Mouse (Mus musculus) layer of hippocampus, adult 2 months (tissue): ENCODE data around the gene Sorcs1. TPM values are rescaled to one million over a fixed set of nuclear protein-coding genes. Genes with fewer than 3 reads are reported as not detected.
A peak's percentile ranks its signal among the peaks of the same experiment; 100 is the strongest.

Experiments
- DNase-seq, 2 experiments: peaks; one replicate each; pipeline ENCODE4 v3.0.0; 2022; ENCODE audit warnings: low spot score in 2 of 2
- H3K27ac ChIP-seq: fragments of 200-600 bp; 2 replicates; pipeline ENCODE4 v1.8.1; 2022
- H3K4me3 ChIP-seq: fragments of 200-600 bp; 2 replicates; pipeline ENCODE4 v1.8.1; 2022; ENCODE audit warnings: mild to moderate bottlenecking
- CTCF ChIP-seq: fragments of 200-600 bp; conservative IDR thresholded peaks from 2 replicates; pipeline ENCODE4 v1.8.1; 2022; ENCODE audit warnings: antibody characterized with exemption, mild to moderate bottlenecking, moderate library complexity
- total RNA-seq, 2 experiments: library from RNA; stranded (reverse); gene quantifications; 2 replicates each; pipeline ENCODE4 v1.2.3; 2021

Gene Sorcs1
- total RNA-seq, 2 experiments from 2014 or later: 9.4 to 9.5 TPM

DNA sequence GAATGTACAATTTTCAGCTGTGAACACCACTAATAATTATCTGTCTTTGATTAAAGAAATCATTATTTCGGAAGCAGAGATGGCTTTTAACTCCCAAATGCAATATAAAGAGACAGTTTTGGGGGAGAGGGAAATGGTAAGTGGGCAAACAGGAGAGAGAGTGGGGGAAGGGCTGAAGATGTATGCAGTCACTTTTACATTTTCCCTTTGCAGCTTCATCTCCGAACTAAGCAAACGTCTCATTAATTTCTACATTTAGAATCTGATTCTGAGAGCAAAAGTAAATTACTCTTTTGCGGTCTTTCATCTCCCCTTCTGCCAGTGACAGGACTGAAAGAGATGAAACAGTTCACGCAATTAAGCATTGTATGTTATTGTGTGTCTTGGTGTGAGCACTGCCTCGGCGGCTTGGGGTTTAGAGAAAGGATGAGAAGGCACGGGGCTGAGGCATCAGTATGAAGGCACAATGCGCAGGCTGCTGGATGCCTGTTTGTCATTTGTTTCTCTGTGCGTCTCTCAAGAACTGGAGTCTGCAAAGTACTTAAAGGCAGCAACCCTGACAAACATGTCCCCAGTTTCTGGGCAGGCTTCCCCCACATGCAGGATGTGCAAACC lies 163.3 kb downstream of the Sorcs1 start:
- no peak for TF ChIP-seq CTCF
- H3K27ac ChIP-seq: peak overlapping the region; percentile 32; the same call in 1 of the 2 replicates
- no peak overlapping the region for H3K4me3 ChIP-seq
- DNase-seq: no peak

DNA sequence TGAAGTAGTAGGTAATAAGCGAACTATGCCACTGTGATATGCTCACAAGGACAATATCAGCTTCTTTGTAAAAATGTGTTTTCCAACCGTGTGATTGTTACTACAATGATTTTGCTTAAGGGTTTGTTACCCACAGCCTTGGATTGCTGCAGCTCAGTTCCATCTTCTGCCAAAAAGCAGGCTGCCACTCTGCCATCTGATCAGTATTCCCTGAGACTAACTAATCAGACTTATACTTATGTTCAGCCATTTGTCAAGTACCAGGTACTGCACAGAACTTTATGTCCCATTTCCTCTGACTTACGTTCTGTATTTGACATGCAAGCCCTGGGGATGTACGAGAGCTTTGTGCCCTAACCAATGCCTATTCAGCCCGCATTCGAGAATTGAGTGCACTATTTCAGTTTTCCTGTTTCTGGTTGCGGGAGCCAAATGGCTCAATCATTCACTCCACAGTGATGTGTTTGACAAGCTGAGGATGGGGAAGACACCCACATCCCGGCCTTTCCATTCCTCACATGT lies 164.1 kb downstream of the Sorcs1 start:
- DNase-seq: no peak
- Histone ChIP-seq H3K27ac (peak overlapping the region; percentile 32; the same call in 1 of the 2 replicates), H3K4me3 (no peak overlapping the region)
- TF ChIP-seq CTCF: no peak

DNA sequence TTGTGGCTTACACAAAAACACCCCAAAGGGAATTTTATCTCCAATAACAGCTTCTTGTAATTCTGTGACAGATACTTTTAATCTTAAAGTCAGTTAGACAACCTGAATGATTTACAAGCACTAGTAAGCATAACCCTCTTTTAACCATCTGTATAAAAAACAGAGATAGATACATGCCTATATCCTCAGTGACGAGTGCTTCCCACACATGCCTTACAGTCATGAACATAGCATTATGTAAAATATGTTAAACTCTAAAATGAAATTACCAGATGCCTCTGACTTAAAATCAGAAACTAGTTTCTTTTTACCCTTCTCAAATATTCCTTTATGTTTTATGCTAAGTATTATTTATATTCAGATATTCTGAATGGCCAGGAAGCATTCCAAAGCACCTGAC lies 175.6 kb downstream of the Sorcs1 start:
- TF ChIP-seq CTCF: no peak
- DNase-seq: no peak
- Histone ChIP-seq H3K27ac (no peak overlapping the region), H3K4me3 (no peak overlapping the region)

DNA sequence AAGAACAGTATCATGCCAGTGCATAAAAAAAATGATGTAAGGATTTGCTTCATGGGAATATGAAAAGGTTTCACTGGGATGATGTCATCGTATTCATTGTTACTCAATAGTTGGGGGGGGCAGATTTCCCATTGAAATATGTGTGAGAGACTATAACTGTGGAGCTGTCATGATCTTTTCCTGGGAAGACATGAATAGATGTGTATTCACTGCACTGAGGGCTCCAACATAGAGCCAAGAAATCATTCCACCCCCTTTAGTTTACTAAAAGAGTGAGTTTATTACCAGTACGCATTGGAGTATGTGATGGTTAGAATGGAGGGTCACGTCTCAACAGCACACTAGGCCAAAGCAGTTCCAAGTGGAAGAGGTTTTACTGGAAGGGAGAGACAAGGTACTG lies 187.3 kb downstream of the Sorcs1 start:
- Histone ChIP-seq H3K27ac (no peak overlapping the region), H3K4me3 (no peak overlapping the region)
- no peak for TF ChIP-seq CTCF
- DNase-seq: no peak

DNA sequence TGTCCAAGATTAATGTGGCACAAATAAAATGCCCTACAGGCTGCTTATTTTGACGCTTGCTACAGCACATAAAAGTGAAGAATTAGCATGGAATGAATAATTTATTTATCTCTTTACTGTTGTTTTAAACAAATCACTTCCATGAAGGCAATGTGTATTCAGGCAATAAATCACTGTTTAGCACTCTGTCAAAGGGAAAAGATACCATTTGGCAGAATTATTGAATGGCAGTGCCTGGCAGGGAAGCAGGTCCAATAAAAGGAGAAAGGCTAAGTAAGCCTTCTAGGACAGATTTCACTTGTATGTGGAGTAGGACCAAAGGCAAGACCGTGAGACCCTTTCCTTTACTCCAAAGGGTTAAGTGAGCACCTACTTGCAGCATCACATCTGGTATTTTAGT lies 187.7 kb downstream of the Sorcs1 start:
- DNase-seq: no peak
- no peak overlapping the region for H3K4me3 ChIP-seq
- no peak for TF ChIP-seq CTCF
- no peak overlapping the region for H3K27ac ChIP-seq

DNA sequence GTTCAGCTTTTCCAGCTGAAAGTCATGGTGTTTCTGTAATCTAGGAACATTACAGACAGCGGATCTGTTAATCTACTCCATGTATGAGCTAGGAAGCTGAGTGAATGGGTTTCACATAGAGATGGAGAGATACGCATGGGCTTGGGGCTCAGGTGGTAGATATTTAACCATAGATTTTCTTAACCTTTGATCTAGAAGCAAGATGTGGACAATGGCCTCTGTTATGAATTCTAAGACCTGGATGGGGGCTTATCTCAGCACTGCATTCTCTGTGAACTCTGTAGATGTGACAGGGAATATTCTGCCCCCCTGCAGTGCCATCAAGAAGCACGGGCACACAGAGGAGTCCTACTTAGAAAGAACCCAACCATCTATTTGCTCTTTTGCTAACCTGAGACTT lies 188.7 kb downstream of the Sorcs1 start:
- Histone ChIP-seq H3K4me3 (no peak overlapping the region), H3K27ac (no peak overlapping the region)
- TF ChIP-seq CTCF: no peak
- DNase-seq: no peak

DNA sequence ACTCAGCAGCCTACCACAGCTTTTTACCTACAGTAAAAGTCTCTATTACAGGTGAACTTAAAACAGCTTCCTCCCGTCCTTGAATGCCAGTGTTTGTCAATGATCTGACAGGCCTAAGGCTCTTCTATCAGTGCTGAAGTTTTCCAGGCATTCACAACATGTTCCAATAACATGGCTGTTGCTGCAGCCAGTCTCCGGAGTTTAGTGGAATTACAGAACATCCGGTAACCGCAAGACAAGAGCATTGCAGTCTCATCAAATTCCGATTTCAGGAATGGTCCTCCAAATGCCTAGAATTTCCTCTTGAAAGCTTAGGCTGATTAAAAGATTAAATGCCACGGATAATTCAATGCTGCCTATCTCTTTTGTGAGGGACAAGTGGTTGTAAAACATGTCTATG lies 190.0 kb downstream of the Sorcs1 start:
- no peak for DNase-seq
- Histone ChIP-seq H3K4me3 (no peak overlapping the region), H3K27ac (no peak overlapping the region)
- TF ChIP-seq CTCF: no peak

DNA sequence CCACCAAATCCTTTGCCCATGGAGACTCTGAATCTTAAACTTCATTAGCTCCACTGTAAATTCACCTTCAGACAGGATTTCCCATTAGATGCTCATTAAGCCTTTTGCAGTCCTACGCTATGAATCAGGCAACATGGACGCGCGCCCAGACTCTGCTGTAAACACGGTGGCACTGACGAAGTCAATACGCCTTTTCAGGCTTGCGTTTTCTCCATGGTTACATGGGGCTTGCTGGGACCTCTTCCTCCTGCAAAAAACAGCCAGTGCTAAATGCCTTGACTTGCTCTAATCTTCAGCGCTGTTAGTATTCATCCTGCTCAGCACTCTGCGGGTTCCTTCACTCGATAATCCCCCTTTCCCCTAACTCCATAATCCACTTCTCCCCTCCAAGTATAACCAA lies 190.7 kb downstream of the Sorcs1 start:
- peak overlapping the region; percentile 20; the same call in 1 of the 2 replicates for H3K4me3 ChIP-seq
- peak; percentile 63 to 84 for DNase-seq
- H3K27ac ChIP-seq: no peak overlapping the region
- TF ChIP-seq CTCF: no peak

DNA sequence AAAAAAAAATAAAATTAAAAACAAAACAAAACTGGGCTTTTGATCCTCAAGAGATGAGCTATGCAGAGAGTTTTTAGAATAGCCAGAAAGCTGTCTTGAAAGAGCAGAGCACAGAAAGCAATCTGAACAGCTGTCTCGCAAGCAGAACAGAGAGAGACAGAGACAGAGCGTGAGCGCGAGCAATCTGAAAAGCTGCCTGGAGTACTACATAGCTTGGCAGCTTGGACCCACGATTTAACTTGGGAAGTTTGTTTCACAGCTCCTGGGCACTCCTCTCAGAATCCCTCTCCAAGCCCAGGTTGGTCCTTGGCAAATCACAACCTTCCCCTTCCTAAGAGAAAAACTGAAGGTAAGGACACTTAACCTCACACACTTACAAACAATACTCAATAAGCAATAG lies 192.1 kb downstream of the Sorcs1 start:
- no peak for TF ChIP-seq CTCF
- peak in 1 of 2 experiments; percentile 8 for DNase-seq
- H3K4me3 ChIP-seq: no peak overlapping the region
- no peak overlapping the region for H3K27ac ChIP-seq

DNA sequence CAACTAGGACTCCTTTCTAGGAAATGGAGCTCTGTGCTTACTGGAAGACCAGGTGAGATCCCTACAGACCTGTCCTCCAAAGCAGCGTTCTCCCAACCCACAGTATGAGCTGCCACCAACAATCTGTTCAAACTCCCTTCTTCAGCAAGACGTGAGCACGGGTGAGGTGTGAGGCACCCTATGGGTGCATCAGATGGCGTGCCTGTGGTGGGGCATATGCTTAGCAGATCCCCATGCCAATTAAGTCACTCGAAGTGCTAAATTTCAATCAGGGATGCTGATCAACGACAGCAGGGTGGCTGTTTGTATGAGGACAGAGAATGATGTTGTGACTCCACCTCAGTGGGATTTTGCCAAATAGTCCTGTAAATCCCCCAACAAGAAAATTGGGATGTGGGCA lies 201.7 kb downstream of the Sorcs1 start:
- no peak for TF ChIP-seq CTCF

DNA sequence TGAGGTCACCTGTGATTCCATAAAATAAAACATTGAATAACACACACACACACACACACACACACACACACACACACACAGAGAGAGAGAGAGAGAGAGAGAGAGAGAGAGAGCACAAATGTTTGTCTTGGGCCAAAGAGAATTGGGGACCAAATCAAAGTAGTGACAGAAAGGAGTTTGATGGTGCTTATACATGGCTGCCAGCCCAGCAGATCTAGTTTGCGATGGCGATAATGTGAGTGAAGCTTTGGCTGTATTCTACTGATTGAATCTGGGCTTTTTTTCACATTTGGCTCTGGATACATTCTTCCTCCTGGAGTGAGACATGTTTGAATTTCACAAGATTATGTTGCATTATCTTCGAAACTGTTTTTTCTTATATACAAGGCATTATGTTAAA lies 209.9 kb downstream of the Sorcs1 start:
- H3K27ac ChIP-seq: no peak overlapping the region
- TF ChIP-seq CTCF: no peak
- DNase-seq: no peak
- no peak overlapping the region for H3K4me3 ChIP-seq

More for the DNA sequence above, 201.7 kb downstream of the Sorcs1 start:
- DNase-seq: no peak
- Histone ChIP-seq H3K27ac (no peak overlapping the region), H3K4me3 (no peak overlapping the region)

DNA sequence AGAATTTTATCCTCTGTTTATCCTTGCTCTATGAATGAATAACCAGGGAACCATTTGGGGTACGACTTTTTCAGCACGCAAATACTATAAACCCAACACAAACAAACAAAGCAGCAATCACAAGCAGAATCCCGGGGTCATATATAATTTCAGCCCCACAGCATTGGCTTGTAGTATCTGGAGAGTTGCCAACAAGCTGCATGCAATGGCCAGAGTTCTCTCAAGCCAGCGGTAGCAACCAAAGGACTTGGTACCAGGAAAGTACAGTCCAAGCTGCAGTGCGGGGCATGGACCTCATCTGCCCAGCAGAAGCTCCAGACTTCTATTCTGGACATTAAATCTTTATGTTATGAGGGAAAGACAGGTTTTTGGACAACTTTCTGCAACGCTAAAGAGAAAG lies 213.6 kb downstream of the Sorcs1 start:
- no peak for TF ChIP-seq CTCF
- no peak for DNase-seq
- Histone ChIP-seq H3K27ac (no peak overlapping the region), H3K4me3 (no peak overlapping the region)

DNA sequence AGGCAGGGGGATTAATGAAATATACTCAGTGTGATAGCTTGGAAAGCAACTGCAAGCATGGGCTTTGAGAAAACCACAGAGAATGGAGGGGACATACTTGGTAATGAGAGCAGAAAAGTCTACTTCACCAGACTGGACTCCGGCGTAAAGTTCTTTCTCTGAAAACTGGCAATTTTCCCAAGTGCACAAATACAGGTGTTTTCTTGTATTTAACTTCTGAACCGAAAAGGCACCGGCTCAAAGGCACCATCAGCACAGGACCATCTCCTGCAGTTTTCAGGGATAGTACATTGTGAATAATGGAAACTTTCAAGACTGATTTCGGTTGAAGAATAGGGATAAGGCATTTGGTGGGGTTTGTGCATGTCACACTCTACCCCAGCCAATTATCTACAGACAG lies 219.9 kb downstream of the Sorcs1 start:
- H3K27ac ChIP-seq: no peak overlapping the region
- DNase-seq: no peak
- H3K4me3 ChIP-seq: no peak overlapping the region
- TF ChIP-seq CTCF: no peak

DNA sequence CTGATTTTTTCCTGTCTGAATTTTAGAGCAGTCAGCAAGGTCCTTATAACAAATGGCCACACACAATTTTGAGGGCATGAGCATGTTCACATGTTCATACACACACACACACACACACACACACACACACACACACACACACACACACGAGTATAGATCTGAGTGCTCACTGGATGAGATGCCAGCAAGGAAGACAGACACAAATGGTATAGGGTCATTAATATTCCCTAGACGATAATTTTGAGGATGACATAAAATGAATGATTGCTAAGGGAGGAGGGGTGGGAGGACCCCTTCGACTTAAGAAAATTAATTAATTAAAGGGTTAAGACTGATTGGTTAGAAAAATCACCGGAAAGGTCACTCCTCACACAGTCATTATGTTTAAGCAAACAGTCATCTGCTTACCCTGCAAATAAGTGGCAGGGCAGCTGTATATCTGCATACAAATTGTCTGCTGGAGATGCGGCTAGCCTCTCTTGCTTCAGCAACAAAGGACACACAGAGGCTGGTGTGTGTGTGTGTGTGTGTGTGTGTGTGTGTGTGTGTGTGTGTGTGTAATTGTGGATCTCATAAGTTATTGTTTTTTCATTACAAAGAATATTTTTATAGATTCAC lies 221.1 kb downstream of the Sorcs1 start:
- no peak for TF ChIP-seq CTCF
- Histone ChIP-seq H3K27ac (no peak overlapping the region), H3K4me3 (no peak overlapping the region)
- DNase-seq: no peak

DNA sequence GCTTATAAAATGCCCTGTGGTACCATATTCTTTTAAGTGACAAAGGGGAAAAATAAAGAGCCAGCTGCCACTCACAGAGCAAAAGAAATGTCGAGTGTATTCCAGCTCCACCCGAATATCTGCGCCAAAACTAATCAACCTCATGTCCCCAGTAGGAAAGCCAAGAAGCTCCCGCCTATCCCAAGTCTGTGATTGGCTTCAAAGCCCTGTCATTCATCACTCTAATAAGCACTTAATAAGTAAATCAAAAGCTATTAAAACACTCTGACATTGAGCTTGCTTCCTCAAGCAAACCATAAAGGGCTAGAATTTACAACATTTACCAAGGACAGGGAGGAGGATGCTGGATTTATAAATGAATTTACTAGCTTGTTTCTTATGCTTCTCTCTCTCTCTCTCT lies 237.3 kb downstream of the Sorcs1 start:
- no peak for TF ChIP-seq CTCF
- no peak overlapping the region for H3K4me3 ChIP-seq
- H3K27ac ChIP-seq: no peak overlapping the region
- no peak for DNase-seq
